Mouse (Mus musculus): ENCODE data around the gene Smo. TPM values are rescaled to one million over a fixed set of nuclear protein-coding genes. Genes with fewer than 3 reads are reported as not detected.
A peak's percentile ranks its signal among the peaks of the same experiment; 100 is the strongest.
"Not testable (repeated sequence)": the region's sequence is repeated elsewhere in the genome, so short reads cannot be mapped to it uniquely, and the experiment has no call there.

The Smo gene
- polyA plus RNA-seq, 1 experiment: 5.3 TPM

DNA sequence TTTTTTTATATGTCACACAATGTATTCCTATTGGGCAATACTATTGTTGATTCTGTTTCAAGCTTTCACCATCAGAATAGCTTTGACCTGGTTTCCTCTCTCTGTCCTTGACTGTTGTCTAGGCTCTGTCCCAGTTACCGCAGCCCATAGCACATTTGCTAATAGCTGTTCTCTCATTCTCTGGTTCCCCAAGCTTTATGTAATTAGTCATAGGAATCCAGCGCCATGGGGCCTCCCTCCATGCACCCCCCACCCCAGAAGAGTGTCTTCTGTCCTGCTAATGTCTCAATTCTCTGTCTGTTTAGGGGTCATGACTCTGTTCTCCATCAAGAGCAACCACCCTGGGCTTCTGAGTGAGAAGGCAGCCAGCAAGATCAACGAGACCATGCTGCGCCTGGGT, 21.2 kb downstream of the Smo start:
- H3K9me3 ChIP-seq: no peaks in the 10 kb centered on the region
- peaks cover 6% of the 10 kb centered on the region; the same call in 1 of the 2 replicates for H3K4me1 ChIP-seq
- peaks cover 22% of the 10 kb centered on the region for H3K36me3 ChIP-seq (replicated peaks; ENCODE audit: low read length)
- no peak for TF ChIP-seq GATA1 (IDR thresholded peaks at IDR 0.05; ENCODE audit: borderline replicate concordance, low read length)
- no peak for TF ChIP-seq FLI1 (IDR thresholded peaks at IDR 0.05; ENCODE audit: low read length)
- H3K4me3 ChIP-seq (replicated peaks): no peak overlapping the region
- peaks cover 39% of the 10 kb centered on the region for H3K27me3 ChIP-seq (replicated peaks)

DNA sequence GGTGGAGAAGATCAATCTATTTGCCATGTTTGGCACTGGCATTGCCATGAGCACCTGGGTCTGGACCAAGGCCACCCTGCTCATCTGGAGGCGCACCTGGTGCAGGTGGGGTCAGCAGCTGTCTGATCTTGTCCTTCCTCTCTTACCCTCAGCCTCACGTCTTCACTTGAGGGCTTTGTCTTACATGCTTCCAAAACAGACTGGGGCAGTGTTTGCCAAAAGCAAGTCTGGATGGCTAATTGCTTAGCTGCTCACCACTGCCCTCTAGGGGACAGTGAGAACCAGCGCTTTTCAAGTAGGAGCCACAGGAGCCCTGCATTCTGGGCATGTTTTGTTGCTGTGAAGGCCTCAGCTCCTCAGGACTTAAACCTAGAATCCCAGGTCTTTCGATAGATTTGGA, 23.1 kb downstream of the Smo start:
- Histone ChIP-seq H3K4me1 (peaks cover 6% of the 10 kb centered on the region; the same call in 1 of the 2 replicates), H3K36me3 (replicated peaks; ENCODE audit: low read length) (peaks cover 22% of the 10 kb centered on the region), H3K9me3 (no peaks in the 10 kb centered on the region), H3K27me3 (replicated peaks) (peaks cover 28% of the 10 kb centered on the region), H3K4me3 (replicated peaks) (no peak overlapping the region)
- TF ChIP-seq GATA1 (IDR thresholded peaks at IDR 0.05; ENCODE audit: borderline replicate concordance, low read length) (no peak), FLI1 (IDR thresholded peaks at IDR 0.05; ENCODE audit: low read length) (no peak)

DNA sequence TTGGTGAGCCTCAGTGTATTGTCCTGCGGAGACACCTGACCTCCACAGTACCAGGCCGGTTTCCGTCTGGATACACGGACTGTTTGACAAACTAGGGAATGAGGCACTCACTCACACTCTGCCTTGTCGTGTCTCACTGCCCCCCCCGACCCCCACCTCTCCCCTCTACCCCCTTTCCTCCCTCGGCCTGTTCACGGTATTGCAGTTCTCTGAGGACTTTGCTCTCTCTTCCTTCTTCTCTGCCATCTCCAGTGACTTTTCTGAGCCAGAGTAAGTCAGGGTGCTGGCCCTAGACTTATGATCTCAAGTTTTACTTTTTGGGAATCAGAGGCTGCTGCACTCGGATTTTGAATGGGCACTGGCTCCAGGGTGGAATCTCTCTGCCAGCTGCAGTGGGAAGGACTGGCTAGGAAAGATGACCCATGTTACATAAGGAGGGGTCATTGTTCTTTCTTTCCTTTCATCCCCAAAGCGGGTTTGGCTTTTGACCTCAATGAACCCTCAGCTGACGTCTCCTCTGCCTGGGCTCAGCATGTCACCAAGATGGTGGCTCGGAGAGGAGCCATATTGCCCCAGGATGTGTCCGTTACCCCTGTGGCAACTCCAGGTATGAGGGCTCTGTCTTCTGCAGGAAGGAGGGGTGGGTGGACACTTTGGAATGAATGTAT, 23.8 kb downstream of the Smo start:
- Histone ChIP-seq H3K4me3 (replicated peaks) (no peak overlapping the region), H3K4me1 (peaks cover 11% of the 10 kb centered on the region), H3K27me3 (replicated peaks) (peaks cover 25% of the 10 kb centered on the region), H3K36me3 (replicated peaks; ENCODE audit: low read length) (peaks cover 22% of the 10 kb centered on the region), H3K9me3 (no peaks in the 10 kb centered on the region)
- no peak for TF ChIP-seq FLI1 (IDR thresholded peaks at IDR 0.05; ENCODE audit: low read length)
- TF ChIP-seq GATA1 (IDR thresholded peaks at IDR 0.05; ENCODE audit: borderline replicate concordance, low read length): no peak

DNA sequence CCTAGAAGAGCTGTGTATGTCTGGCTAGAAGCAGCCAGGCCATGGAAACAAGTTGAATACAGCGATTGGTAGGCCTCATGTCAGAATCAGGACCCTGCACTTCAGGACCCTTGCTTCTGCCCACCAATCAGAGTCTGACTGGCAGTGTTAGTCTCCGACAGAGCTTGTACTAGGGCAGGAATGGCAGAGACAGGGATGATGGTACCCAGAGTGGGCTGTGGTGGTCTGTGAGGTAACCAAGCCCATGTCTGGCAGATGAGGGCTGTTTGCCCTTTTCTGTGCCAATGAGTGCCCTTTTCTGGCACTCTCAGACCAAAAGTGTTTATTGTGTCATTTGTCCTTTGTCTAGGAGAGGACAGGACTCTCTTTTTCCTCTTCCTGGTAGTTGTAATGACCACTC, 25.1 kb downstream of the Smo start:
- peaks cover 15% of the 10 kb centered on the region for H3K27me3 ChIP-seq (replicated peaks)
- peaks cover 15% of the 10 kb centered on the region for H3K36me3 ChIP-seq (replicated peaks; ENCODE audit: low read length)
- H3K4me3 ChIP-seq (replicated peaks); H3K9me3 ChIP-seq: not testable (repeated sequence)
- H3K4me1 ChIP-seq: peaks cover 20% of the 10 kb centered on the region

DNA sequence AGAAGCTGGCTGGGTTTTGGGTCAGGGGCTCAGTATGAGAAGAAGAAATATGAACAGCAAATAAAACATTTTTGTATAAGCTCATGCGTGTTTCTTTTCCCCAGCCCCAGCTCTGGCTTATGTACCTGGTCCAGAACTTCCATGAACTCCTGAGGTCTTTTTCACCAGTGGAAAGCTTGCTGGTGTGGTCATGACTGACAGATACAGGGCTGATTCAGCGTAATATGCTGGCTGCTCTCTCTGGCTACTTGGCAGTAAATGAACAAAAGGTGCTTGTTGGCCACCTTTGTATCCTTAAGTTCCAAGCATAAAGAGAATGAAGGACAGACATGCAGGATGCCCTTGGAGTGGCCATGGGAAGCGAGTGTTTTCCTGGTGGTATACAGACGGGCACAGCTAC, 26.0 kb downstream of the Smo start:
- Histone ChIP-seq H3K4me3 (replicated peaks) (no peak overlapping the region), H3K27me3 (replicated peaks) (peaks cover 14% of the 10 kb centered on the region), H3K9me3 (no peaks in the 10 kb centered on the region), H3K36me3 (replicated peaks; ENCODE audit: low read length) (peaks cover 13% of the 10 kb centered on the region), H3K4me1 (peaks cover 26% of the 10 kb centered on the region)
- TF ChIP-seq GATA1 (IDR thresholded peaks at IDR 0.05; ENCODE audit: borderline replicate concordance, low read length) (no peak), FLI1 (IDR thresholded peaks at IDR 0.05; ENCODE audit: low read length) (no peak)

DNA sequence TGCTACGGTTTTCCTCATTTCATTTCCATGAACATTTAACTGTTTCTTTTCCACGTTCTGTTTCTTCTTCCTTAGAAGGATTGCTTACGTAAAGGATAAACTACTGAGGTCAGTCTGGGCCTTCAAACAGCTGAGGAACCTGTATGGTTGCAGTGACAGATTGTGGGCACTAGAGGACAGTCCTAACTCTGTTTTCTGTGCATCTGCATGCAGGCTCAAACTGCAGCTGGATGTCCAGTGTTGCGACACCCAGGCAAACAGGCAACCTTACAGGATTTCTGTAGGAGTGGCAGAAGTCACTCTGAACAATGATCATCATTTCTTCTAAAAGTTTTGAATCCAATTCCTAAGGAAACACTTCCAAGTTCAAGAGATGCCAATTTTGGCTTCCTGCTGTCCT, 27.2 kb downstream of the Smo start:
- H3K4me1 ChIP-seq: peaks cover 27% of the 10 kb centered on the region
- TF ChIP-seq FLI1 (IDR thresholded peaks at IDR 0.05; ENCODE audit: low read length) (no peak), GATA1 (IDR thresholded peaks at IDR 0.05; ENCODE audit: borderline replicate concordance, low read length) (no peak)
- no peaks in the 10 kb centered on the region for H3K9me3 ChIP-seq
- H3K27me3 ChIP-seq (replicated peaks): peaks cover 6% of the 10 kb centered on the region
- H3K36me3 ChIP-seq (replicated peaks; ENCODE audit: low read length): peaks cover 3% of the 10 kb centered on the region
- H3K4me3 ChIP-seq (replicated peaks): no peak overlapping the region

DNA sequence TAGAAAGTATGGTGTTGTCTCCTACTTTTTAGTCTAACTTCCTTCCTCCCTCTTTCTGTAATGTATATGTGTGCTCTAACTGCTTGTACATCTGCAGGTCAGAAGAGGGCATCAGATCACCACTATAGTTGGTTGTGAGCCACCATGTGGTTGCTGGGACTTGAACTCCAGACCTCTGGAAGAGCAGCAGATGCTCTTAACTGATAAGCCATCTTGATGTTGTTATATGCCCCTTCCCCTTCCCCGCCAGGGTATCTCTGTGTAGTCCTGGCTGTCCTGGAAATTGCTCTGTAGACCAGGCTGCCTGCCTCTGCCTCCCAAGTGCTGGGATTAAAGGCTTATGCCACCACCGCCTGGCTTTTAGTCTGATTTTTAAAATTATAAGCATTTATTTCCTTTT, 31.6 kb downstream of the Smo start:
- no peak for TF ChIP-seq FLI1 (IDR thresholded peaks at IDR 0.05; ENCODE audit: low read length)
- TF ChIP-seq GATA1 (IDR thresholded peaks at IDR 0.05; ENCODE audit: borderline replicate concordance, low read length): no peak
- no peak overlapping the region for H3K4me3 ChIP-seq (replicated peaks)

DNA sequence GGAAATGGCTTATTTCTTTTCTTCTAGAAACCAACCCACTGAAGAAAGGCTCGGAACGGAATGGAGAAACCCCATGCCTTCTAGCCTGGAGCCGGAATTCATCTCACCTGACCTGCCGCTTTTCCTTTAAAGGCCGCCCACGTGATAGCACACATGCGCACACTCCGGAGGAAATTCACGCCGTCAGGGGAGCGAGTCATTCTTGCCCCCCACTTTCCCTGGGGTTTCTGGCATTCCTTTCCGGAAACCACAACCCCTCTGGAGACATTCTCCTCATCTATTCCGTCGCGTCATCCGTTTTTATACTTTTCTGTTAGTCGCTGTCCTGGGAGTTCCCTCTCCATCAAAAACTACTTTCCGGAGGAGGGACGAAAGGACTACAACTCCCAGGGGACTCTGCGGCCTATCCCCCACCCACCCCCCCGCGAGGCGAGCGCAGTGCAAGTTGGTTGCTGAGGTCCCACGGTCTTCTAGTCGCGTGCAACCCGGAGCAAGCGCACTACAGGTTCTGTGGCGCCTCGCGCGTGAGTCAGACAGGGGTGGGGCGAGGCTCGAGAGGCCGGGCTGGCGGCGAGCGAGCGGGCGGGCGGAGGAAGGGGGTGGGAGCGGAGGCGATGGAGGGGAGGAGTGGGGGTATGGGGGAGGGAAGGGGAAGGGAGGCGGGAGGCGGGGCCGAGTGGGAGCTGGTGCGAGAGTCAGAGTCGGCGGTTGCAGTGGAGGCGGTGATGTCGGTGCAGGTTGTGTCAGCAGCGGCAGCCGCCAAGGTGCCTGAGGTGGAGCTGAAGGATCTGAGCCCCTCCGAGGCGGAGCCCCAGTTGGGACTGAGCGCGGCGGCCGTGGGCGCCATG, 32.7 kb downstream of the Smo start, which contains the start of gene Ahcyl2:
TSS of gene Ahcyl2 (plus strand) at position 199 of the 848 bp plus-strand sequence.
- no peak for TF ChIP-seq GATA1 (IDR thresholded peaks at IDR 0.05; ENCODE audit: borderline replicate concordance, low read length)
- TF ChIP-seq FLI1 (IDR thresholded peaks at IDR 0.05; ENCODE audit: low read length): no peak
- H3K4me3 ChIP-seq (replicated peaks): peak within 1 kb of the TSS; percentile 97
- peaks cover 13% of the 10 kb centered on the region for H3K27me3 ChIP-seq (replicated peaks)
- H3K4me1 ChIP-seq: peaks cover 36% of the 10 kb centered on the region
- H3K36me3 ChIP-seq (replicated peaks; ENCODE audit: low read length): no peaks in the 10 kb centered on the region
- H3K9me3 ChIP-seq: no peaks in the 10 kb centered on the region

More for the DNA sequence above, 31.6 kb downstream of the Smo start:
- peaks cover 36% of the 10 kb centered on the region for H3K4me1 ChIP-seq
- peaks cover 13% of the 10 kb centered on the region for H3K27me3 ChIP-seq (replicated peaks)
- H3K9me3 ChIP-seq: no peaks in the 10 kb centered on the region
- H3K36me3 ChIP-seq (replicated peaks; ENCODE audit: low read length): no peaks in the 10 kb centered on the region

DNA sequence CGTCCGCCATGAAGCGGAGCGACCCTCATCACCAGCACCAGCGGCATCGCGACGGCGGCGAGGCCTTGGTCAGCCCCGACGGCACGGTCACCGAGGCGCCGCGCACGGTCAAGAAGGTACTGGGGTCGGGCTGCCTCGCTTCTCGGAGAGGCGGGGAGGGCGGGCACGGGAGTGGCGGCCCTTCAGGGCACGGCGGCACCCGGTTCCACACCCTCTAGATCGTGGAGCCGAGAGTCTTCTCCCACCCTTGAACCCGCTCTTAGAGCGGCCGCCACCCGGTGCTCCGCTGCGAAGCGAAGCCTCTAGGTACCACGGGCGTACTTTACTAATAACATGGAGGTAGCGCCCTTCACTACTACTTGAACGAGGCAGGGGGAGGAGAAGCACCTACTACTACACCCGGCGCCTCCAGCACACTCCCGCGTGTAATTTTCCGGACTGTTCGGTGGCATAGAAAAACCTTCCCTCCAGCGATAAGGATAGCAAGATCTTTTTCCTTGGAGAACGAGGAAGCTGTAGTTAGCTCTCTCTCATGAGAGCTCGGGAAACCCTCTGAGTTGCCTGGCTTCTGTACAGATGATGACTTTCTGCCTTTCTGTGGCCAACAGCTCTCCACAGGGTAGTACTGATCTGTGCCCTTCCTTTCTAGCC, 33.6 kb downstream of the Smo start:
- peaks cover 33% of the 10 kb centered on the region for H3K4me1 ChIP-seq

More for the DNA sequence above, 33.6 kb downstream of the Smo start:
- H3K4me3 ChIP-seq (replicated peaks): peak overlapping the region; percentile 97
- no peaks in the 10 kb centered on the region for H3K9me3 ChIP-seq
- H3K27me3 ChIP-seq (replicated peaks): peaks cover 13% of the 10 kb centered on the region
- TF ChIP-seq GATA1 (IDR thresholded peaks at IDR 0.05; ENCODE audit: borderline replicate concordance, low read length) (no peak), FLI1 (IDR thresholded peaks at IDR 0.05; ENCODE audit: low read length) (no peak)
- no peaks in the 10 kb centered on the region for H3K36me3 ChIP-seq (replicated peaks; ENCODE audit: low read length)
